Mouse (Mus musculus): ENCODE data around the gene Zfp946. TPM values are rescaled to one million over a fixed set of nuclear protein-coding genes. Genes with fewer than 3 reads are reported as not detected.
A peak's percentile ranks its signal among the peaks of the same experiment; 100 is the strongest.

Zfp946 gene
- polyA plus RNA-seq (2017; shearing (Covaris generic)), result 1 to 10 TPM; 5.1 TPM

DNA sequence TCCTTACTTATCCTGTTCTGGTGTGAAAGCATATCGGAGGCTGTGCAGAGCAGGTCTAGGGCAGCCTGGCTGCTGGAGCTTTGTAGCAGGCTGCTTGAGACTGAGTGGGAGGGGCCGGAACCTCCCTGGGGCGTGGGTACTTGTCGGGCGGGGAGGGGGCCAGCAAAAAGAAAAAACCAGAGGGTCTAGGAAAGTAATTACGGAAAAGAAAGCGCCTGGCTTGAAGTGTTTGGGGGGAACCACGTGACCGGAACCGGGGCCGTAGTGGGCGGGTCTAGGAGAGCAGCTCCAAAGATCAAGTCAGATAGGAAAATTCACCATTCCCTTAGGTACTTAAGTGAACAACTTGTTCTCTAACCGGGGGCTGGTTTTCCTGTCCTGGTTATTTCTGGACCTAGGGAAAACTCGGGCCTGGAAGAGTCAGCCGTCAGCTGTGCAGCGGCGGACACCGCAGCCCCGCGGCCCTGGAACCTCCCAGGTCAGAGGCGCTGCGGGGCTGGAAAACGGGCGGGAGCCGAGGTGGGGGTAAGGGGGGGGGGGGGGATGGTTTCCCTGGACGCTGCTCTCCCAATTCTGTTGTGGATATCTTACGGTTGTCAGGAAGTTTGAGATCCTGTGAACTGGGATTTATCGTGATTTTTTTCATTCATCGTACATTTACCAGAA is at the start of gene Zfp946:
Gene Zfp946 (plus strand): TSS at position 271 of the 666 bp plus-strand sequence.
- ATAC-seq, result peak; percentile 83

GRCm38 (mm10) chr17:22410756-22411155 is 13.3 kb upstream of the Zfp946 start:
- ATAC-seq, result peak; percentile 91

GRCm38 (mm10) chr17:22417510-22417909 is 6.5 kb upstream of the Zfp946 start:
- peak; percentile 99 for ATAC-seq

DNA sequence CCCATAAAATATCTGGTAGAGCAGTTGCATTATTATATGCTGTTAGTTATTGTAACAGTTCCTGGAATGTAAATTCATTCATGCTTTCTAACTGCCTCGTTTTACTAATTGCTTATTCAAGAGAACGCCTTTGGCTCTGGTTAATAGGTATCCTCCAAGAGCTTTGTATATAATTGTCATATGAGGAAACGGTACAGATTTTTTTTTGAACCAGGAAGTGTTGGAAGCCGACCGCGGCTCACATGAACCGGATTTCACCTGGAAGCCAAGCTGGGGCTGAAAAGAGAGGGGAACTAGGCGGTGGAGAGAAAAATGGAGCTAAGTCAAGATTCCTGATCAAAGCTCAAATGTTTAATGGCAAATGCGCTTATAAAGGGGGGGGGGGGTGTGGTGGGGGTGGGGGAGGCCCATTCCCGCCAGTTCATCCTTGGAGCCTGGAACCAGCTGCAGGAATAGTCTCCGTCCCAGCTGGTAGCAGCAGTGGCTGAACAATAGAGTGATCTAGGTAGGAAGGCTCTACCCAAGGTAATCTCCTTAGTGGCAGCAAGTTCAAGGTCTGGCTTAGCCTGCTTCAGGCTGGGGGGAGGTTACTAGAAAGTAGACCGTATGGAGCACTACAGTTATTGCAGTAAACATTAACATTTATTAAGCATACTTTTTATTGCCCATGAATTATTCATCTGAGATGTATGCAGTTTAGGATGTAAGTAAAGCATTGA is 773 bp downstream of the Zfp946 start:
- ATAC-seq, result peak; percentile 22

DNA sequence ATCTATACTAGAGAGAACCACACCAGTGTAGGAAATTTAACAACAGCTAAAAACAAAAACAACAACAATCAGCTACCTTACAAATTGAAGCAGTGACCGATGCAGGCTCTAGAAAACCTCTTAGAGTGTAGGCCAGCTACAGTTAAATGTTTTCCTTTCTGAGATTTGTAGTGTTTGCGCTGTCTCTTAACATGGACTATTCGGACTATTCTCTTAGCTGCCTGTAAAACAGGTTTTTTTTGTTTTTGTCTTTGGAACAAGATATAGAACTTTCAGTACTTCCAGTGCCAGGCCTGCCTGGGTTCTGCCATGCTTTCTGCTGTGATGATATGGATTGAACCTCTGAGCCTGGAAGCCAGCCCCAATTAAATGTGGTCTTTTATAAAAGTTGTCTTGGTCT is 23.7 kb downstream of the Zfp946 start:
- no peak for ATAC-seq

DNA sequence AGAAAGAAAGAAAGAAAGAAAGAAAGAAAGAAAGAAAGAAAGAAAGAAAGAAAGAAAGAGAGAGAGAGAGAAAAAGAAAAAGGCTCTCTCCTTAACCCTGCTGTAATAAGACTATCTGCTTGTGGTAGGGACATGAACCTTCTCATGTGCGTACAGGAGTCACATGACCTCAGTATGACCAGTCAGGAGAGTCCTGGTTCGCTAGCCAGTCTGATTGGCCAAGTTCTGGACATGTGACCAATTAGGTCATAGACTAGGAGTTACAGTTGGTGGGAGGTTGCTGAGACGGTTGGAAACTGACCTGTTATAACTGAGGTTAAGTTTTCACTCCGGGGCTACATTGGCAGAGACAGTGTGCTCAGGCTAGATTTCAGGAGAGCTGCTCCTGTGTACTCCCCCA is 73.1 kb downstream of the Zfp946 start:
- ATAC-seq, result no peak

Other genes starting within 250 kb of the Zfp946 start
- 1 to 10 TPM; 5.2 to 5.7 TPM for gene Zfp994, start 198.6 kb upstream of the Zfp946 start, polyA plus RNA-seq (2017; shearing (Covaris generic))
- 10 to 100 TPM; 14.3 to 21.1 TPM for gene CT030661.1, start 109.4 kb upstream of the Zfp946 start, polyA plus RNA-seq (2017; shearing (Covaris generic))
- gene Zfp944, start 62.8 kb upstream of the Zfp946 start, polyA plus RNA-seq (2017; shearing (Covaris generic)), result 10 to 100 TPM; 10.9 to 12.9 TPM
- 10 to 100 TPM; 15.6 to 16.3 TPM for gene Zfp758, start 62.8 kb upstream of the Zfp946 start, polyA plus RNA-seq (2017; shearing (Covaris generic))
- not detected for gene Vmn2r111, start 149.3 kb downstream of the Zfp946 start, polyA plus RNA-seq (2017; shearing (Covaris generic))
- under 1 TPM in 1 of 2 experiments, not detected in 1; 0.09 TPM for gene Vmn2r112, start 176.7 kb downstream of the Zfp946 start, polyA plus RNA-seq (2017; shearing (Covaris generic))